Mouse (Mus musculus) midbrain, postnatal 0 days (tissue): ENCODE results near the gene Rtbdn. TPM values are rescaled to one million over a fixed set of nuclear protein-coding genes. Genes with fewer than 3 reads are reported as not detected.

Source experiments
- ATAC-seq: fragments of 200-750 bp; cut with Nextera tagmentation; 2 replicates; pipeline ENCODE4 v1.8.0; 2017; ENCODE audit warnings: moderate number of reproducible peaks, mild to moderate bottlenecking, moderate TSS enrichment, moderate library complexity; ENCODE audit not compliant: low FRiP score
- DNase-seq: peaks from one replicate; pipeline ENCODE4 v3.0.0-alpha.2; 2015; ENCODE audit warnings: low spot score
- H3K27ac ChIP-seq: fragments of 300-500 bp; sonication (generic); 2 replicates; pipeline ENCODE4 v1.5.1; 2014; ENCODE audit warnings: low read depth, mild to moderate bottlenecking, low read length, mixed read lengths
- H3K27me3 ChIP-seq: fragments of 300-500 bp; sonication (generic); 2 replicates; pipeline ENCODE4 v1.6.1; 2014; ENCODE audit warnings: low read length, control low read depth, mixed read lengths; ENCODE audit not compliant: insufficient read depth
- H3K36me3 ChIP-seq: fragments of 300-500 bp; sonication (generic); 2 replicates; pipeline ENCODE4 v1.6.1; 2014; ENCODE audit warnings: low read length, control low read depth, mixed read lengths; ENCODE audit not compliant: insufficient read depth
- H3K4me1 ChIP-seq: fragments of 300-500 bp; sonication (generic); 2 replicates; pipeline ENCODE4 v1.6.1; 2014; ENCODE audit warnings: mild to moderate bottlenecking, control low read depth, antibody characterized with exemption, low read length, mixed read lengths; ENCODE audit not compliant: insufficient read depth
- H3K4me2 ChIP-seq: fragments of 300-500 bp; sonication (generic); 2 replicates; pipeline ENCODE4 v1.6.1; 2014; ENCODE audit warnings: low read depth, mild to moderate bottlenecking, low read length, mixed read lengths; ENCODE audit not compliant: poor library complexity, severe bottlenecking
- H3K4me3 ChIP-seq: fragments of 300-500 bp; sonication (generic); 2 replicates; pipeline ENCODE4 v1.5.1; 2014; ENCODE audit warnings: low read depth, mild to moderate bottlenecking, low read length, moderate library complexity
- H3K9ac ChIP-seq: fragments of 300-500 bp; sonication (generic); replicated peaks from 2 replicates; pipeline ENCODE4 v1.6.1; 2014; ENCODE audit warnings: mild to moderate bottlenecking, low read length, moderate library complexity, mixed read lengths; ENCODE audit not compliant: poor library complexity, severe bottlenecking
- H3K9me3 ChIP-seq: fragments of 300-500 bp; sonication (generic); 2 replicates; pipeline ENCODE4 v1.6.1; 2016; ENCODE audit warnings: low read length, control low read depth
- CTCF ChIP-seq: IDR thresholded peaks from 2 replicates; pipeline ENCODE4 v1.5.1; 2016; ENCODE audit warnings: antibody characterized with exemption, mild to moderate bottlenecking
- WGBS: fragments of 180-500 bp; shearing (Covaris S2); extraction: QIAGEN DNeasy Blood & Tissue Kit; methylation state at CpG from one replicate; pipeline ENCODE4 v1.1.7; 2014; 5-methylcytosine and 5-hydroxymethylcytosine counted together
- polyA plus RNA-seq: library from polyadenylated mRNA; unstranded; fragments of >200 nt; fragmentation: Nextera tagmentation; extraction: Ambion mirVana; gene quantifications from 2 replicates; pipeline ENCODE4 v1.2.1, GENCODE M21; 2015
- total RNA-seq: library from RNA; depleted of rRNA; stranded (reverse); fragments of >200 nt; gene quantifications from 2 replicates; pipeline ENCODE4 v1.2.3, GENCODE M21; 2014

Gene Rtbdn
- total and polyA plus RNA-seq, 2 experiments from 2014 or later, result 4.5 to 5.3 TPM

DNA sequence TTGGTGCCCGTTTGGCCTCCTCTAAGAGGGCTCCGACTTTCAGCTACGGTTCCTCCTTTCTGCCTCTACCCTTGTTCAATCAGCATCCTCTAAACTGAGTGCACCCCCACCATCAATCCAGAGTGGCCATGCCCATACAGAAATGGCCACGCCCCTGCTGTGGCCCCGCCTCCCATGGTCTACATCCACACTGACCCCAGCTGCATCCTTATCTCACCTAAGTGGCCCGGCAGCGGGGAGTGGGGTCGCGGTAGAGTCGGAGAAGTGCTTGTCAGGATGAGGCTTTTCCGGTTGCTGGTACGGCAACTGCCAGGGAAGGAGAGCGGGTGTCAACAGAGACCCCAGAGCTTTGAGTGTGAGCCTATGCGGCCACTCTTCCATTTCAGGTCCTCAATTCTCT lies 11.3 kb upstream of the Rtbdn start:
- Histone ChIP-seq H3K27ac (peak overlapping the region; percentile 97), H3K4me2 (peak overlapping the region; percentile 93), H3K9ac (peak overlapping the region; percentile 99), H3K9me3 (no peaks in the 10 kb centered on the region), H3K4me3 (peak overlapping the region; percentile 93), H3K36me3 (peaks cover 5% of the 10 kb centered on the region), H3K27me3 (no peaks in the 10 kb centered on the region), H3K4me1 (peaks cover 5% of the 10 kb centered on the region)
- TF ChIP-seq CTCF, result no peak
- WGBS, result 7% methylated on average over 14 of the region's 14 CpGs
- ATAC-seq (no peak), DNase-seq (no peak)

DNA sequence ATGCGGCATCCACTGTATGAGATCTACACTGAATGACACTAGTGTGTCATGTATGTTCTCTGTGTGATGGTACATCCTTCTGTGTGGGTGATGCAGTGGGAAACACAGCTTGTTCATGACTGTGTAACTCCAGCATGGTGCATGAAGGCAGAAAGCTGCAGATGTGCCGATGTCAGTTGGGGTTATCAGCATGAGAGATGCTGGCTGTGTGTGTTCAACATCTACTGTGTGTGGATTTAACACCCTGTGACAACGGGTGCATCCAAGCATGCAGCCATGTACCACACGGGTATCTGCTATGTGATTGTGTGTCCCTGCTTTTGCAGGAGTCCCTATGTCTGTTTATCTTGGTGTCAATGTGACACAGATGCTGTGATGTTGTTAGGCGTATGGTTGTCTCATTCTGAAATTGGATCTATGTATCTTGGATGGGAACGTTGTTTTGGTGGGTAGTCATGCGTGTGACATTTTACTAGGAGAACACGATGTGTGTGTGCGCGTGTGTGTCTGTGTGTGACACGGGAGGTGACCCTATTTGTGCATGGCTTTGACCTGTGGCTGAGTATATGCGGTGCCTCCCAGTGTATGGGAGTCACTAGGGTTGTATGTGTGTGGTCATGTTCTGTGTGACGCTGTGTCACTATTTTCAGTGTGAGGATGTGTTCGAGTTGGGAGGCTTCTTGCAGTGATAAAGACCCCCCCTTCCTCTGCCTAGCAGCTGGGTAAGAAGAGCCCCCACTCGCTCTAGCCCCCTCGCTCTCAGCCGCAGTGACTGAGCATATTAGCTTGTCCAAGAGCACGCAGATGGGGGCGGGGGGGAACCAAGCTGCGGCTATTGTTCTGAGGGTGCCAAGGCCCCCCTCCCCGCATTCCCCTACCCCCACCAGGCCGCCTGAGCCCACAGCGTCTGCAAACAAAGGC lies 10.5 kb upstream of the Rtbdn start:
- no peaks in the 10 kb centered on the region for H3K9me3 ChIP-seq
- peak overlapping the region; percentile 99 for H3K9ac ChIP-seq
- peak; percentile 62 for ATAC-seq
- H3K36me3 ChIP-seq, result peaks cover 2% of the 10 kb centered on the region; the same call in 1 of the 2 replicates
- TF ChIP-seq CTCF, result no peak
- 8% methylated on average over 23 of the region's 23 CpGs for WGBS
- H3K4me1 ChIP-seq, result peaks cover 5% of the 10 kb centered on the region
- H3K27ac ChIP-seq, result peak overlapping the region; percentile 97
- H3K27me3 ChIP-seq, result no peaks in the 10 kb centered on the region
- DNase-seq, result peak; percentile 49
- peak overlapping the region; percentile 93 for H3K4me3 ChIP-seq
- peak overlapping the region; percentile 93 for H3K4me2 ChIP-seq

DNA sequence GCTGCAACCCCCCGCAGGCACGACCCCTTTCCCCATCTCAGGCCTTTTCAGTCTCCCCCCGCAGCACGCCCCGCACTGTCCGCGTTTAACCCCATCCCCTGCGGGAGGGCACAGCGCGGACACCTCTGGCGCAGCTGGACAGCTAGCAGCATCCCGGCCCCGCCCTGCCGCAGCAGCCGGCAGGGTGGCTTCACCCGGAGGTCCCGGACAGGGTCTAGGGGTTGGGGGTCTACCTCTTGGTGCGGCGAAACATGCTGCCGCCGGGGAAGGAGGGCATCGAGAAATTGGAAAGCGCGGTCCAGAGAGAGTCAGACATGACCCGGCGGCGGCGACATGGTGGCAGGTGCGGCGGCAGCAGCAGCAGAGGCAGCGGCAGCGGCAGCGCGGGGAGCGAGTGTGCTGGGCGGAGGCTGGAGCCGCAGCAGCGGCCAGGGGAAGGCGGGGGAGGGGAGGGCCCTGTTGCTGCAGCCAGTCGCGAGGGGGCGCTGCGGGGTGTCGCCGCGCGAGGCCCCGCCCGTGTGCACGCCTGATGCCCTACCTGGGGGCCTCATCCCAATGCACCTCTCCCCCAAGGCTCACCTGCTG lies 9.7 kb upstream of the Rtbdn start, which contains the start of gene Mast1:
TSS of gene Mast1 (minus strand) at position 398 of the 585 bp plus-strand sequence.
- ATAC-seq, result peak; percentile 67
- peak; percentile 86 for DNase-seq
- Histone ChIP-seq H3K4me3 (peak within 1 kb of the TSS; percentile 93), H3K4me1 (peaks cover 5% of the 10 kb centered on the region), H3K4me2 (peak within 1 kb of the TSS; percentile 93), H3K9ac (peak within 1 kb of the TSS; percentile 99), H3K27ac (peak within 1 kb of the TSS; percentile 97), H3K36me3 (no peaks in the 10 kb centered on the region), H3K27me3 (no peaks in the 10 kb centered on the region), H3K9me3 (no peaks in the 10 kb centered on the region)
- 2% methylated on average over 39 of the region's 50 CpGs for WGBS
- TF ChIP-seq CTCF, result peak; percentile 75

DNA sequence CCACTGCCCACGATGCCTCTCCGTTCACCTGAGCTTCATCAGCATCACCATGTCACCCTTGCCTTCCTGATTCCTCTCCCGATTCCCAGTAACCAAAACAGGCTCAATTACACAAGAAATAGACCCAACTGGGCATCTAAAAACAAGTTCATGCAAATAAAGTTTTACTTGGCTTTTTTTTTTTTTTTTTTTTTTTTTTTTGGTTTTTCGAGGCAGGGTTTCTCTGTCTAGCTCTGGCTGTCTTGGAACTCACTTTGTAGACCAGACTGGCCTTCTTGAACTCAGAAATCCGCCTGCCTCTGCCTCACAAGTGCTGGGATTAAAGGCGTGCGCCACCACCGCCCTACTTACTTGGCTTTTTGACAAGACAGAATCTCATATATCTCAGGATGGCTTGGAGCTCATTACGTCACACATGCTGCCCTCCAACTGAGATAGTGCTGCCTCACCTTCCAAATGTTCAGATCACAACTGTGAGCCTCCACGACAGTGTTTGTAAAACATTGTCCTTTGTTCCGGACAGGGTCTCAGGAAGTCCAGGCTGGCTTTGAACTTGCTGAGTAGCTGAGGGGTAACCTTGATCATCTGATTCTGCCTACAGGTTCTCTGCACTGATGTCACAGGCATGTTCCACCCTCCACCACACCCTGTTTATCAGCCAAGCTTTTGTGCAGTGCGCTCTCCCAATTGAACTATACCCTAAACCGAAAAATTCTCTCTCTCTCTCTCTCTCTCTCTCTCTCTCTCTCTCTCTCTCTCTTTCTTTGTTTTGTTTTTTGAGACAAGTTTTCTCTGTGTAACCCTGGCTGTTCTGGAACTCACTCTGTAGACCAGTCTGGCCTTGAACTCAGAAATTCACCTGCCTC lies 8.9 kb upstream of the Rtbdn start:
- no peak for DNase-seq
- Histone ChIP-seq H3K27me3 (no peaks in the 10 kb centered on the region), H3K4me2 (peak overlapping the region; percentile 93), H3K27ac (peak overlapping the region; percentile 97), H3K9ac (peak overlapping the region; percentile 99), H3K4me1 (peaks cover 5% of the 10 kb centered on the region), H3K4me3 (peak overlapping the region; percentile 93), H3K9me3 (no peaks in the 10 kb centered on the region), H3K36me3 (no peaks in the 10 kb centered on the region)
- no peak for ATAC-seq
- WGBS, result 59% methylated on average over 13 of the region's 13 CpGs
- no peak for TF ChIP-seq CTCF

DNA sequence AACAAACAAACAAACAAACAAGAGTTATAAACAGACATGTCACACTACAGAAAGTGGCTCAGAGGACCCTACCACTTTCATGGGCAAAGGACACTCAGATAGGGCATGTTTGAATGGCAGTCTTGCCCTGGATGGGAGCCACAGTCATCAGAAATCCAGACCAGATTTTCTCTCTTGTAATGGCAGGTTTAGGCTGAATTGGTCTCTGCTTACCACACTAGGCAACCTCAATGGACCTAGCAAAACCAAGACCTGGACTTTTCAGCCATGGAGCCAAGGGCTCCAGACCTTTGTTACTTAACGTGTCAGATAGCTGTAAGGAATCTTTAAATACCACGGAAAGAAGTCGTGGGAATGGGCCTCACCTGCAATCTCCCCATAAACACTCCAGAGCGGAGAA lies 3.1 kb upstream of the Rtbdn start:
- Histone ChIP-seq H3K9me3 (no peaks in the 10 kb centered on the region), H3K36me3 (no peaks in the 10 kb centered on the region), H3K4me1 (no peaks in the 10 kb centered on the region; the same call in 1 of the 2 replicates), H3K27ac (no peak overlapping the region), H3K9ac (no peak overlapping the region), H3K4me2 (peak overlapping the region; percentile 69), H3K27me3 (0 out of 2 replicates have a peak, but pooled peaks cover 4% of the 10 kb centered on the region), H3K4me3 (peak overlapping the region; percentile 77; the same call in 1 of the 2 replicates)
- ATAC-seq (no peak), DNase-seq (peak; percentile 48)
- 23% methylated on average over 4 of the region's 4 CpGs for WGBS
- no peak for TF ChIP-seq CTCF
